Mouse (Mus musculus) forebrain, embryonic 11.5 days (tissue): Measurements from ENCODE around the gene Htr7. TPM values are rescaled to one million over a fixed set of nuclear protein-coding genes. Genes with fewer than 3 reads are reported as not detected.

Source experiments
- ATAC-seq: fragments of 200-750 bp; cut with Nextera tagmentation; replicated peaks from 2 replicates; pipeline ENCODE4 v1.8.0; 2017; ENCODE audit warnings: moderate TSS enrichment; ENCODE audit not compliant: low FRiP score
- DNase-seq: peaks from one replicate; pipeline ENCODE4 v3.0.0-alpha.2; 2017; ENCODE audit warnings: low spot score
- H3K27ac ChIP-seq: fragments of 300-500 bp; sonication (generic); 2 replicates; pipeline ENCODE4 v1.5.1; 2014; ENCODE audit warnings: low read depth, low read length
- H3K27me3 ChIP-seq: fragments of 300-500 bp; sonication (generic); 2 replicates; pipeline ENCODE4 v1.6.1; 2014; ENCODE audit warnings: mild to moderate bottlenecking, low read length, mixed read lengths; ENCODE audit not compliant: control insufficient read depth, insufficient read depth
- H3K36me3 ChIP-seq: fragments of 300-500 bp; sonication (generic); 2 replicates; pipeline ENCODE4 v1.6.1; 2014; ENCODE audit warnings: mild to moderate bottlenecking, low read length, moderate library complexity, mixed read lengths; ENCODE audit not compliant: control insufficient read depth, insufficient read depth
- H3K4me1 ChIP-seq: fragments of 300-500 bp; sonication (generic); replicated peaks from 2 replicates; pipeline ENCODE4 v1.6.1; 2014; ENCODE audit warnings: low read length, mixed read lengths; ENCODE audit not compliant: control insufficient read depth, insufficient read depth
- H3K4me2 ChIP-seq: fragments of 300-500 bp; sonication (generic); 2 replicates; pipeline ENCODE4 v1.6.1; 2014; ENCODE audit warnings: low read depth, mild to moderate bottlenecking, low read length, moderate library complexity, mixed read lengths; ENCODE audit not compliant: severe bottlenecking
- H3K4me3 ChIP-seq: fragments of 300-500 bp; sonication (generic); 2 replicates; pipeline ENCODE4 v1.5.1; 2014; ENCODE audit warnings: low read depth, low read length
- H3K9ac ChIP-seq: fragments of 300-500 bp; sonication (generic); 2 replicates; pipeline ENCODE4 v1.6.1; 2014; ENCODE audit warnings: low read length
- H3K9me3 ChIP-seq: fragments of 300-500 bp; sonication (generic); 2 replicates; pipeline ENCODE4 v1.6.1; 2016; ENCODE audit warnings: low read length, mixed read lengths; ENCODE audit not compliant: control insufficient read depth
- WGBS: fragments of 180-500 bp; shearing (Covaris S2); extraction: QIAGEN DNeasy Blood & Tissue Kit; methylation state at CpG from one replicate; pipeline ENCODE4 v1.1.7; 2014; 5-methylcytosine and 5-hydroxymethylcytosine counted together
- polyA plus RNA-seq: library from polyadenylated mRNA; unstranded; fragments of >200 nt; fragmentation: Nextera tagmentation; extraction: Ambion mirVana; gene quantifications from 2 replicates; pipeline ENCODE4 v1.2.1, GENCODE M21; 2014

The Htr7 gene
- polyA plus RNA-seq, 1 experiment from 2014 or later: 0.08 TPM

- no peak overlapping the region for H3K4me2 ChIP-seq
- H3K4me1 ChIP-seq: 0 out of 2 replicates have a peak, but pooled peaks cover 3% of the 10 kb centered on the region
- DNase-seq (no peak), ATAC-seq (no peak)
- no peak overlapping the region for H3K27ac ChIP-seq
- H3K9me3 ChIP-seq: no peaks in the 10 kb centered on the region
- no peaks in the 10 kb centered on the region for H3K36me3 ChIP-seq
- 76% methylated on average over 6 of the region's 6 CpGs for WGBS
- H3K4me3 ChIP-seq: no peak overlapping the region
- no peak overlapping the region for H3K9ac ChIP-seq
- H3K27me3 ChIP-seq: no peaks in the 10 kb centered on the region
Observed at GRCm38 (mm10) chr19:36000955-36001354, 56.4 kb downstream of the Htr7 start.

DNA sequence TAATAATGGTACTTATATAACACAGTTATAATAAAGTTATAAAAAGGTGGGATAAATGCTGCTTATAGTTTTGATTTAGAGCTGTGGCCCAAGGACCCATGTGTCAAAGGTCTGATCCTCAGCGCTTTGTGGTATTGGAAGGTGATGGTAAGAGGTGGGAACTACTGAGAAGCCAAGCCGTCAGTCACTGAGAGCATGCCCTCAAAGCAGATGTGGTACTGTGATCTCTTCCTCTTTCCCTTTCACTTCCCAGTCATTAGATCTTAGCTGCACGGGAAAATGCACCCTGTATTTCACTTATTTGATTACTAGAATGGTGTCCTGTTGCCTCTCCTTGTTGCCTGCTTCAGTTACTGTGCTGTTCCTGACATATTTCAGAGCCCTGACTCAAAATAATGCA lies 59.9 kb downstream of the Htr7 start:
- 0 out of 2 replicates have a peak, but pooled peaks cover 3% of the 10 kb centered on the region for H3K4me1 ChIP-seq
- no peak overlapping the region for H3K4me2 ChIP-seq
- no peak overlapping the region for H3K9ac ChIP-seq
- WGBS: 77% methylated on average over 3 of the region's 3 CpGs
- H3K27ac ChIP-seq: no peak overlapping the region
- ATAC-seq (no peak), DNase-seq (no peak)
- no peaks in the 10 kb centered on the region for H3K9me3 ChIP-seq
- H3K36me3 ChIP-seq: no peaks in the 10 kb centered on the region
- H3K27me3 ChIP-seq: no peaks in the 10 kb centered on the region
- no peak overlapping the region for H3K4me3 ChIP-seq

GRCm38 (mm10) chr19:35987461-35987860 lies 69.8 kb downstream of the Htr7 start:
- Histone ChIP-seq H3K27ac (no peak overlapping the region), H3K9me3 (no peaks in the 10 kb centered on the region), H3K4me1 (no peaks in the 10 kb centered on the region), H3K9ac (no peak overlapping the region), H3K4me2 (no peak overlapping the region), H3K27me3 (no peaks in the 10 kb centered on the region), H3K4me3 (no peak overlapping the region), H3K36me3 (no peaks in the 10 kb centered on the region)
- no peak for ATAC-seq
- WGBS: 79% methylated on average over 1 of the region's 1 CpGs
- no peak for DNase-seq

GRCm38 (mm10) chr19:35974681-35975080 lies 82.6 kb downstream of the Htr7 start:
- Histone ChIP-seq H3K9ac (no peak overlapping the region), H3K4me3 (no peak overlapping the region), H3K27ac (no peak overlapping the region), H3K4me1 (no peaks in the 10 kb centered on the region), H3K27me3 (no peaks in the 10 kb centered on the region), H3K9me3 (no peaks in the 10 kb centered on the region), H3K4me2 (no peak overlapping the region), H3K36me3 (no peaks in the 10 kb centered on the region)
- ATAC-seq (no peak), DNase-seq (no peak)

DNA sequence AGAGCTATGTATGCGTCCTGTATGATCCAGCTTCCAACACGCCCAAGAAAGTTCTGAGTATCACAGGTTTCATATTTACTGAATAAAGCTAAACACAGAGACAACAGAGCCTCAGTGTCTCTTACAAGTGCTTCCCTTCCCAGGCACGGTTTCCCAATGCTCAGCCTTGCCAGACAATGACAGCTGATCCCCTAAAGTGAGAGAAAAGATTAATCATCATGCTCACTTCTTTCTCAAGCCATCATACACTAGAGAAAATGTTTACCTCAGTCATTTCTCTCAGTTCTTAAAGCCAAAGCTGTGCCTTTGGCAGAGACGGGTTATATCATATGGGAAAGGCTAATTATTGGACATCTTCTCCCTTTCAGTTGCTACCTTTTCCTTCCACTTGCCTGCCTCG lies 99.7 kb downstream of the Htr7 start:
- ATAC-seq (no peak), DNase-seq (no peak)
- Histone ChIP-seq H3K27me3 (no peaks in the 10 kb centered on the region), H3K9ac (no peak overlapping the region), H3K4me2 (no peak overlapping the region), H3K9me3 (no peaks in the 10 kb centered on the region), H3K4me1 (no peaks in the 10 kb centered on the region), H3K36me3 (no peaks in the 10 kb centered on the region), H3K27ac (no peak overlapping the region), H3K4me3 (no peak overlapping the region)
- 77% methylated on average over 5 of the region's 5 CpGs for WGBS

GRCm38 (mm10) chr19:35955698-35956097 lies 101.6 kb downstream of the Htr7 start:
- Histone ChIP-seq H3K27me3 (no peaks in the 10 kb centered on the region), H3K9ac (no peak overlapping the region), H3K27ac (no peak overlapping the region), H3K4me1 (no peaks in the 10 kb centered on the region), H3K9me3 (no peaks in the 10 kb centered on the region), H3K4me3 (no peak overlapping the region), H3K4me2 (no peak overlapping the region), H3K36me3 (no peaks in the 10 kb centered on the region)
- no peak for DNase-seq
- 89% methylated on average over 13 of the region's 13 CpGs for WGBS
- ATAC-seq: no peak

DNA sequence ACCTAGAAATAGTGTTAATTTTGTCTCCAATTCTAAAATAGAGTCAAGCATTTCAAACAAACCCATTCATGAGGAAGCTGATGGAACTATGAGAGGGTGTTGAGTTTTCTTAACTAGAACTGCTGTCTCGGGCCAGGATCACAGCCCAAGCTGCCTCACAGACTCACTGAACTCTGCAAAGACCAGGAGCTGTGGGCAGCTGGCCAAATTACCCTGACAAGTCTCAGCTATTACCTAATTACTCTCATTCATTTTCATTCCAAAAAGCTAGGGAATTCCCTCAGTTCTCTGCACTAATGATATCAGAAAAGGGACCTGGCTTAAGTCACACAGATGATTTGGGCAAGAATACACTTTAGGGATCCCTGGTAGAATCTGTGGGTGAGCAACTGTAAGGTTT lies 107.4 kb downstream of the Htr7 start:
- Histone ChIP-seq H3K27me3 (no peaks in the 10 kb centered on the region), H3K4me3 (no peak overlapping the region), H3K9ac (no peak overlapping the region), H3K27ac (no peak overlapping the region), H3K36me3 (no peaks in the 10 kb centered on the region), H3K4me1 (no peaks in the 10 kb centered on the region), H3K9me3 (no peaks in the 10 kb centered on the region), H3K4me2 (no peak overlapping the region)
- WGBS: 63% methylated on average over 1 of the region's 1 CpGs
- ATAC-seq (no peak), DNase-seq (no peak)

GRCm38 (mm10) chr19:35924961-35925495 lies 132.3 kb downstream of the Htr7 start:
- Histone ChIP-seq H3K9ac (no peak overlapping the region), H3K4me3 (no peak overlapping the region), H3K36me3 (no peaks in the 10 kb centered on the region), H3K9me3 (no peaks in the 10 kb centered on the region), H3K27ac (no peak overlapping the region), H3K27me3 (no peaks in the 10 kb centered on the region), H3K4me2 (no peak overlapping the region), H3K4me1 (no peaks in the 10 kb centered on the region)
- ATAC-seq: no peak
- no peak for DNase-seq
- WGBS: 67% methylated on average over 3 of the region's 3 CpGs

GRCm38 (mm10) chr19:35924418-35924817 lies 132.9 kb downstream of the Htr7 start:
- Histone ChIP-seq H3K36me3 (no peaks in the 10 kb centered on the region), H3K4me2 (no peak overlapping the region), H3K9me3 (no peaks in the 10 kb centered on the region), H3K4me1 (no peaks in the 10 kb centered on the region), H3K27me3 (no peaks in the 10 kb centered on the region), H3K9ac (no peak overlapping the region), H3K4me3 (no peak overlapping the region), H3K27ac (no peak overlapping the region)
- 75% methylated on average over 5 of the region's 5 CpGs for WGBS
- ATAC-seq (no peak), DNase-seq (no peak)
